In the genomic region with DNA sequence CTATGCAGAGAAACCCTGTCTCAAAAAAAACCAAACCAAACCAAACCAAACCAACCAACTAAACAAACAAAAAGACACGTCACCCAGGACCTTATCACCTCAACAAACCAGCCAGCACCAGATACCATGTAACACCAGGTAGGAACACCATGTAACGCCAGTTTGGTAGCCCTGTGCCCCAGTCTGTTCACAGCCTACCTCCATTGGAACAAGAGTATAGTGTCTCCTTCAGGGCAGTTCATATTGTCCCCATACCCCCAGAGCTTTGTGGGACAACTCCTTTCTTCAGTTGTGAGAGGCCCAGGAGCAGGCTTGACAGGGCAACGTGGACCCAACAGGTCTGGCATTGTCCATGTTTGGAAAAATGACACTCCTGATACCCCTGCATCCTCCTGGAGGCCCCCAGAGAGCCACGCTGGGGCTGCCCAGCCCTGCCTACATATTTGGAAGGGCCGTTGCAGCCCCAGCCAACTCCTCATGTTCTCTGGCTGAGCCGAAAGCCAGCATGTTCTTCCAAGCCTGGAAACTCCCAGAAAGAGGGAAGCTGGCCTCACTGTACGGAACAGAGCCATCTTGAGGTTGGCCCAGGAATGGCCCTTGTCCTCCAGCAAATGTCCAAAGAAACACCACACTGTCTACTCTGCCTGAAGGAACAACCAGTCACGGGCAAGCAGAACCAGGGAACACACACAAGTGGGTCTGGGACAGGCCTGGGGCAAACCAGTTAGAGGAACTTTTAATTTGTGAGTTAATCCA, we compare ENCODE assay signal across 9 mouse cellular contexts.
DNase-seq lines count a peak whose midpoint lies in the region; ATAC-seq and TF ChIP-seq lines count a peak whose summit lies in the region.
"Had no signal": no experiment of that assay in that cellular context is flagged by ENCODE, and none has a peak within 500 bp of the region (broad histone marks: within the 10 kb centered on the region; RNA-seq: fewer than 3 reads in every experiment).

No protein-coding gene starts in this region.

- intact Hi-C loops in heart, postnatal 36 days (cut with DNase I), result loop anchor here (2.0 kb wide), 1 partner anchor 56 kb away; no protein-coding TSS in a partner anchor

- no peaks in the 10 kb centered on the region for H3K9me3 ChIP-seq in forebrain, postnatal 0 days (ENCODE audit: low read length)
- H3K9me3 ChIP-seq in forebrain, embryonic 12.5 days, result no peaks in the 10 kb centered on the region
- H3K9me3 ChIP-seq in hindbrain, embryonic 10.5 days, result no peaks in the 10 kb centered on the region
- H3K9me3 ChIP-seq: liver, embryonic 13.5 days had no signal

- no peaks in the 10 kb centered on the region for H3K27me3 ChIP-seq in forebrain, postnatal 0 days (ENCODE audit: insufficient read depth, low read length)
- H3K27me3 ChIP-seq in forebrain, embryonic 12.5 days, result peaks cover 43% of the 10 kb centered on the region
- H3K27me3 ChIP-seq in hindbrain, embryonic 10.5 days (ENCODE audit: insufficient read depth, poor library complexity, severe bottlenecking), result no peaks in the 10 kb centered on the region
- H3K27me3 ChIP-seq: liver, embryonic 13.5 days had no signal

- no peak overlapping the region for H3K27ac ChIP-seq in forebrain, postnatal 0 days (ENCODE audit: low read depth, low read length)
- H3K27ac ChIP-seq in forebrain, embryonic 12.5 days, result no peak overlapping the region
- no peak overlapping the region for H3K27ac ChIP-seq in cortical plate, adult 2 months (ENCODE audit: insufficient read depth, low read length)
- no peak overlapping the region for H3K27ac ChIP-seq in hindbrain, embryonic 10.5 days
- H3K27ac ChIP-seq: liver, embryonic 13.5 days had no signal

- ATAC-seq in forebrain, postnatal 0 days, result peak; percentile 49
- ATAC-seq in forebrain, embryonic 12.5 days (ENCODE audit: low FRiP score), result no peak
- no peak for ATAC-seq in monocyte, adult 5-6 weeks (replicated peaks; ENCODE audit: insufficient number of reproducible peaks, low FRiP score, low TSS enrichment, poor library complexity, severe bottlenecking)

- WGBS in forebrain, postnatal 0 days, result 72% methylated on average over 8 of the region's 8 CpGs
- 83% methylated on average over 8 of the region's 8 CpGs for WGBS in forebrain, embryonic 12.5 days
- WGBS in hindbrain, embryonic 10.5 days, result 80% methylated on average over 8 of the region's 8 CpGs

- H3K36me3 ChIP-seq in forebrain, postnatal 0 days (ENCODE audit: insufficient read depth), result no peaks in the 10 kb centered on the region
- no peaks in the 10 kb centered on the region for H3K36me3 ChIP-seq in forebrain, embryonic 12.5 days (replicated peaks)
- H3K36me3 ChIP-seq in hindbrain, embryonic 10.5 days, result no peaks in the 10 kb centered on the region
- H3K36me3 ChIP-seq: liver, embryonic 13.5 days had no signal

- no peak overlapping the region for H3K4me2 ChIP-seq in forebrain, postnatal 0 days (ENCODE audit: low read depth)
- H3K4me2 ChIP-seq in forebrain, embryonic 12.5 days, result no peak overlapping the region
- H3K4me2 ChIP-seq: liver, embryonic 13.5 days had no signal

- peak; percentile 51 for TF ChIP-seq CTCF in forebrain, postnatal 0 days (IDR thresholded peaks at IDR 0.05; ENCODE audit: low read depth)
- TF ChIP-seq CTCF in cortical plate, adult 2 months (IDR thresholded peaks at IDR 0.05; ENCODE audit: extremely low read depth, insufficient read depth, low read length), result peak; percentile 45

- no peak overlapping the region for H3K4me3 ChIP-seq in forebrain, postnatal 0 days (ENCODE audit: low read depth, low read length)
- no peak overlapping the region for H3K4me3 ChIP-seq in forebrain, embryonic 12.5 days (replicated peaks)
- no peak overlapping the region for H3K4me3 ChIP-seq in cortical plate, adult 2 months (ENCODE audit: insufficient read depth, low read length)
- H3K4me3 ChIP-seq in hindbrain, embryonic 10.5 days, result no peak overlapping the region
- H3K4me3 ChIP-seq: liver, embryonic 13.5 days had no signal

- DNase-seq in forebrain, postnatal 0 days, result no peak
- DNase-seq in MN1 (ENCODE audit: low spot score), result peak; percentile 55
- DNase-seq in heart, postnatal 36 days, result peak; percentile 70 to 75
- DNase-seq in lung, postnatal 10 days, result peak; percentile 82
- DNase-seq in hindbrain, embryonic 10.5 days (ENCODE audit: low spot score), result no peak
- DNase-seq: liver, embryonic 13.5 days had no signal

- H3K4me1 ChIP-seq in forebrain, postnatal 0 days (ENCODE audit: insufficient read depth), result no peaks in the 10 kb centered on the region
- peaks cover 12% of the 10 kb centered on the region for H3K4me1 ChIP-seq in forebrain, embryonic 12.5 days
- H3K4me1 ChIP-seq in cortical plate, adult 2 months (ENCODE audit: control insufficient read depth, insufficient read depth, low read length), result no peaks in the 10 kb centered on the region
- peaks cover 26% of the 10 kb centered on the region for H3K4me1 ChIP-seq in hindbrain, embryonic 10.5 days (replicated peaks)
- H3K4me1 ChIP-seq: liver, embryonic 13.5 days had no signal

- TF ChIP-seq POLR2A in cortical plate, adult 2 months (IDR thresholded peaks at IDR 0.05; ENCODE audit: extremely low read depth, insufficient read depth, low read length), result no peak

- H3K9ac ChIP-seq in forebrain, postnatal 0 days, result no peak overlapping the region
- no peak overlapping the region for H3K9ac ChIP-seq in forebrain, embryonic 12.5 days
- H3K9ac ChIP-seq: liver, embryonic 13.5 days had no signal

Comparison
In these comparisons a context has a peak if more than half of its experiments do, and no peak if none do; other contexts are left out.
1. DNase-seq: peak in MN1 (single experiment), heart, postnatal 36 days (2 of 2) and lung, postnatal 10 days (single experiment); none in forebrain, postnatal 0 days (single experiment) and hindbrain, embryonic 10.5 days (single experiment).